Mouse (Mus musculus): ENCODE data around the gene Actl10.

DNA sequence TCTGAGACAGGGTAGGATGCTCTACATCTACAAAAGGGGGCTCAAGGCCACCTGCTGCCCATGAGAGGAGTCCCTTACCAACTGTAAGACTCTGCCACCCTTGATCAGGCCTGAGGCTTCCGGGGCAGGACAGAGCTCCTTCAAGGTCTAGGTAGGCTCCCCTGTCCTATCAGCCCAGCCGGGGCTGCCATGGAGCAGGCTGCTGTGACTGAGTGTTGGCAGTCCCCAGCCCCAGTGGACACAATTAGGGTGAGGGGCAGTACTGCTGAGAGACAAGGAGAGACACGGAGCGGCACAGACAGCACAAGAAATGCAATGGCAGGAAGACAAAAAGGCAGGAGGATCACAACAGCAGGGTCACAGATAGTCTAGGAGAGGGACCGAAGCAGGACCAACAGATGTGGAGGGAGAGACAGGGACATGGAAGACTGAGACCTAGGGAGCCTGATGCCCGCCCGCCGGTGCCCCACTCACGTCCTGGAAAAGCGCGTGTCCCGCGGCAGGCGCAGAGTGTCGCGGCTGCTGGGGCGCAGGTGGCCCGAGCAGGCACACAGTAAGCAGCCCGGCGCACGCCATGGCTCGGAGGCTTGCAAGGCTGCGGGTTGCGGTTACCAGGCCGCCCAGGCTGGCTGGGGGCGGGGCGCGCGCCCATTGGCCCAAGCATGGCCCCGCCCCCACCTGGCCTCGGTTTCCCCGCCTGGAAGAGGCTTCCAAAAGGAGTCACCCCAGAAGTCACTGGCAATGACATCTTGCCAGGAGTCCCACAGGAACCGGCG is 6.9 kb downstream of the Actl10 start, which contains the start of gene Necab3:
- TF ChIP-seq GATA1 (IDR thresholded peaks at IDR 0.05; ENCODE audit: borderline replicate concordance, low read length), result no peak
- no peak for TF ChIP-seq FLI1 (IDR thresholded peaks at IDR 0.05; ENCODE audit: low read length)

Data from megakaryocyte, embryonic 14.5 days (primary cell).